Mouse (Mus musculus) spleen, embryonic (tissue): ENCODE results near the gene 4931428F04Rik.

Experiments used
- CTCF ChIA-PET: fragments of 350-600 bp; sonication (Branson Sonifier 250); formaldehyde crosslinking; loops from one replicate; lab custom pipeline; 2022; lab: Charles Lee

The 4931428F04Rik gene

DNA sequence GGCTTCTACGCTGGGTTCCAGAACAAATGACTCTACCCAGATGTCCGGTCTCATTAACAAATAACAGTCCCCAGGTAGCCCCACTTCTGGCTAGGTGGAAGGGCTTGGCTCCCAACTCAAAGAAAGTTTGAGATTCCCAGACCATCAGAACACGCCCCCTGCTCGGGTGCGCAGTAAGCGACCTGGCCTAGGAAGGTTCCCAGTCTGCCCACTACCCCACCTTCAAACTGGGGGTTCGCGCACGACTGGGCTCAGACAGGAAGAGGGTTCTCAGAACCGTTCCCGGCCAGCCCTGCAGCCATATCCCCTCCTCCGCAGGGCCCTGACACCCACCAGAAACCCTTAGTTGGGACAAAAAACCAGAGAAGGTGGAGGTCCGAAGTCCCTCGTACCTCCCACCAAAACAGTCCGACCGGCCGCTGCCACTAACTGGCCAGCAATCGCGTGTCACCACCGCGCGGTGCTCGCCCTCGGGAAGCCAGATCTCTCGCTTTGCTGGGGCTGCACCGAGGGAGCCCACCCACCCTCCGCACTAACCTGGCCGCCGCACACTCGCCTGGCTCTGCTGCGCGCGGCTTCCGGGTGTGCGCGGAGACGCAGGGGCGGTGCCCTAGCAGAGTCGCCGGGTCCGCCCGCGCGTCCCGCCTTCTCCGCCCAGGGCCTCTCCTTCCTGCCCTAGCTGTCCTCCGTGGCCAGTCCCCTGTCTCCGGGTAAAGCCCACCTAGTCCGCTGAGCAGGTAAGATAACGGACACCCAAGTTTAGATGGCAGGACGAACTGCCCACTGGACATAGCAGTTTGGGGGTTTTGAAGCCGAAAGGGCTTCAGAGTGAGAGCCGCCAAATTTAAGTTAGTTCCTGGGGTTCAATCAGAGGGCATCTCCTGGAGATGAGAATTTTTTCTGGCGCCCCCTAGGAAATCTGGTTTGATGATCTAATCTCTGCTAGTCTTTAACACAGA lies 25.4 kb downstream of the 4931428F04Rik start, which contains the start of the genes Tradd and Fbxl8:
TSS of gene Tradd (minus strand) at position 586 of the 959 bp plus-strand sequence.
TSS of gene Fbxl8 (plus strand) at position 625 of the 959 bp plus-strand sequence.
- CTCF ChIA-PET = no interaction called here

DNA sequence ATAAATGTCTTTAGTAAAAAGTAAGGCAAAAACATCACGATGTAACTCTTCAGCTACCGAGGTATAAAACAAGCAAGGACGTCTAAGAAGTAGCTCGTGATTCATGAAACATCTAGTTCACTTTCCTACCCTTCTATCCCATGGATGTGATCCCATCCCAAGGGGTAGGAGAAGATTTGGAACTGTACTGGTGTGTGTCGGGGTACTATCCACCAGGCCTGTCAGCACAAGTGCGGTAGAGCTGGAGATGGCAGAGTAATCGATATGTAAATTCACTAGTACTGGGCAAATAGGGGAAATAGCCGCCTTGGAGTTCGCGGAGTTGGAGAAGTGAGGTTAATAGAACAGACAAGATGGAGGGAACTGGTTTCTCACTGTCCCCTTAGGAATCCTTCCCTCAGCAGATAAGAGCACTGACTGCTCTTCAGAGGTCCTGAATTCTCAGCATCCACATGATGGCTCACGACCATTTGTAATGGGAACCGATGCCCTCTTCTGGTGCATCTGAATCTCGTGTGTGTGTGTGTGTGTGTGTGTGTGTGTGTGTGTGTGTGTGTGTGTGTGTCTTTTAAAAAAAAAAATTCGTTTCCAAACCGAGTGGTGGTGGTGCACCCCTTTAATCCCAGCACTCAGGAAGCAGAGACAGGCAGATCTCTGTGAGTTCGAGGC lies 26.3 kb downstream of the 4931428F04Rik start:
- CTCF ChIA-PET = interaction anchor here (0.7 kb wide), 1 partner anchor 9 kb away, joined by 3 read pairs; no protein-coding TSS in a partner anchor

DNA sequence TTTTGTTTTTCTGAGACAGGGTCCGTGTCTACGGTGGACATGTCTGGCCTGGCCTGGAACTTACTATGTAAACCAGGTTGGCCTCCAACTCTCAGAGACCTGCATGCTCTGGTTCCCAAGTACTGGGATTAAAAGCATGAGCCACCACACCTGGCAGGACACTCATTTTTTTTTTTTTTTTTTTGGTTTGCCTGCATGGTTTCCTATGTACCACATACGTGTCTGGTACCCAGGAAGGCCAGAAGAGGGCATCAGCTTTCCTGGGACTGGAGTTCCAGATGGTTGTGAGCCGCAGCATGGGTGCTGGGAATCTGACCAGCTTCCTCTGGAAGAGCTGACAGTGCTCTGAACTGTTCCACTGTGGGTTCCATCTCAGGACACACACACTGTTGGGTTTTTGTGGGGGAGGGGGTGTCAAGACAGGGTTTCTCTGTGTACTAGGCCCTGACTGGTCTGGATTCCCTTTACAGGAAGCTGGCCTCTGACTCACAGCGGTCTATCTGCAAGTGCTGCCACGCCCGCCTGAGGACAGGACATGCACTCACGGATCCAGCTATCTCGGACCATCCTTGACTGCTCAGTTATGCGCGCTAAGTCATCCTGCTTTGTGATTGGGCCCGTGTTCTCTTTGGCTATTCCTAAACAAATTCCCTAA lies 28.2 kb downstream of the 4931428F04Rik start:
- CTCF ChIA-PET = interaction anchor here (0.6 kb wide), 3 partner anchors 28 to 1131 kb away, joined by 3 read pairs; no protein-coding TSS in a partner anchor

DNA sequence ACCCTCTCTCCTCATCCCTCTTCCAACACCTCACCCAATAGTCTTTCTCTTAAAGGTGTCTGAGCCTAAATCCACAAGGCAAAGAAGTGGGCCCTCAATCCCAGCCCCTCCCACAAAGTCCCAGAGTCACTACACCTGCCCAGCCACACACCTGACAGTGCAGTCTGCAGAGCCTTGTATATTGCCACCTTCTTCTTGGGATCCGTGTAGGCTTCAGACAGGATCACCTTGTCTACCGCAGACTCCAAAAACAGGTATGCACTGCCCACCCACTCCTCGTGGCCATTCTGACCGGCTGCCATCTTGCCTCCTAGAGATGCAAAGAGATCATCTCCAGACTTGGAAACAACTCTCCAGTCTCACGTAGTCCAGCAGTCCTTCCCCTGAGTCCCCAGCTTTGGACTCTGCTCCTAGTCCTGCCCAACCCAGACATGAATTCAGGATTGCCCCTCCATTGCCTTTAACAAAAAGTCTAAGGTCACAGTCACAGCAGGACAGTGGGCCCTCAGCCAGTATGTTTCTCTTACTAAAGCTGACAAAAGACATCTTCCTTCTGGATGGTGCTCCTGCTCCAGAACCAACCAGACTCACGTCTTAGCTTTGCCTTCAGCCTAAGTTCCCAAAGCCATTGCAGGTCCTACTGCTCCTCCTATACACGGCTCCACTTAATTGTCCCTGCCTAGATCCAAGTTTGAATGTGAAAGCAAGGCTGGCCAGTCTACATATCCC lies 29.1 kb downstream of the 4931428F04Rik start:
- CTCF ChIA-PET = interaction anchor here (0.6 to 1.2 kb wide), 3 partner anchors 19 to 1132 kb away, joined by 3 read pairs; no protein-coding TSS in a partner anchor

DNA sequence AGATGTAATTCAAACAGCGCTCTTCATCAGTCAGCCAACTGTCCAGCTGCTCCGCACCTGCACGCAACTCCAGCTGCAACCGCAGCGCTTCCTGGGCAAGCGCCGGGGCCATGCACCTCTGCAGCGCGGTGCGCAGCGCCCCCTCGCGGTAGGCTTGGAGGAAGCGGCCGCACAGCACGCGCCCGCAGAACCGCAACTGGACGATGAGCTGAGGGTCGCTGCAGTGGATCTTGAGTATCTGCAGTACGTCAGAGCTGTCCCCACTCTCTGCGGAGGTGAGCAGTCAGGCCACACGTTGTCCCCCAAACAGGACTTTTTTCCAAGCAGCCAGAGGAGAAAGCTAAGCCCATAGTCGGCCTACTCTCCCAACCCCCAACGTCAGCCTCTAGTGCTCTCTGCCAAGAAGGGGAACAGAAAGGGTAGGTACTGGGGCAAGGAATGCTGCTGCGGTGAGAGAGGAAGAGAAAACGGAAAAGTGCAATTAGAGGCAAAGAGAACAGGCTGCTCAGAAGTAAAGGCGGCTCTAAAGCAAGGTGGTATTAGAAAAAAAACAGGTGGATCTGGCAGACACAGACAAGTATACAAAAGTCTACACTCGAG lies 29.8 kb downstream of the 4931428F04Rik start:
- CTCF ChIA-PET = interaction anchor here (0.6 to 1.2 kb wide), 4 partner anchors 19 to 117 kb away, joined by 3 to 4 read pairs (median 3); no protein-coding TSS in a partner anchor

DNA sequence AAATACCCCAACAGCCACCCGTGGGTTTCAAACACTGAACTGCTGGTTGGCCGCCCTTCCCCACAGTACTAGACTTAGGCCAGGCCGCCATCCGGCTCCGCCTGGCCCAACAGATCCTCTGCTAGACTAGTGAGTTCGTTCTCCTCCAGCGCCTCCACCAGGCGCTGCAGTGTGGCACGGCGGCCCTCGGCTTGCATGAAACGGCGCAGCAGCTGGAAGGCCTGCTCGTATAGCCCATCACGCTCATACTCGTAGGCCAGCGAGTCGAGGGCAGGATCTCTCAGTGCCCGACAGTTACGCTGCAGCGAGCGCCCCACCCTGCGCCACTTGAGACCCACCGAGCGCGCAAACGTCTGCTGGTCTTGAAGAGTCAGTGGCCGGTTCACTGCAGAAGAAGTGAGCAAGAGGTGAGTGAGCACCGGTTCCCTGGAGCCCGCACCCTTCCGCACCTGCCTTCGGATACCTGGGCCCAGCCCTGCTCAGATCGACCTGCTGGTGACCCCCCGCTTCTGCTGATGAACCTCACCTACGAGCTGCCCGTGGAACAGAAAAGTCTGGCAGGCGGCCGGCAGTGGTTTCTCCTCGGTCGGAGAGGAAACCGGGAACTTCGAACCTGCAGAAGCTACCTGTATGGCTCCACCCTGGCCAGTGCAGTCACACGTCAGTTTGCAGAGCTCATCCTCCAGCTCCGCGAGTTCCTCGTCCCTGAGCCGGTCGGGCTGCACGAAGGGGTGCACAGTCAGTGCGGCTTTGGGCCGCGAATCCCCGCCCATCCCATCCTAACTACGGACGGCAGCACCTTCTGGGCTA lies 30.5 kb downstream of the 4931428F04Rik start:
- CTCF ChIA-PET = interaction anchor here (0.6 to 2.0 kb wide), 4 partner anchors 20 to 116 kb away, joined by 3 to 7 read pairs (median 4); no protein-coding TSS in a partner anchor

DNA sequence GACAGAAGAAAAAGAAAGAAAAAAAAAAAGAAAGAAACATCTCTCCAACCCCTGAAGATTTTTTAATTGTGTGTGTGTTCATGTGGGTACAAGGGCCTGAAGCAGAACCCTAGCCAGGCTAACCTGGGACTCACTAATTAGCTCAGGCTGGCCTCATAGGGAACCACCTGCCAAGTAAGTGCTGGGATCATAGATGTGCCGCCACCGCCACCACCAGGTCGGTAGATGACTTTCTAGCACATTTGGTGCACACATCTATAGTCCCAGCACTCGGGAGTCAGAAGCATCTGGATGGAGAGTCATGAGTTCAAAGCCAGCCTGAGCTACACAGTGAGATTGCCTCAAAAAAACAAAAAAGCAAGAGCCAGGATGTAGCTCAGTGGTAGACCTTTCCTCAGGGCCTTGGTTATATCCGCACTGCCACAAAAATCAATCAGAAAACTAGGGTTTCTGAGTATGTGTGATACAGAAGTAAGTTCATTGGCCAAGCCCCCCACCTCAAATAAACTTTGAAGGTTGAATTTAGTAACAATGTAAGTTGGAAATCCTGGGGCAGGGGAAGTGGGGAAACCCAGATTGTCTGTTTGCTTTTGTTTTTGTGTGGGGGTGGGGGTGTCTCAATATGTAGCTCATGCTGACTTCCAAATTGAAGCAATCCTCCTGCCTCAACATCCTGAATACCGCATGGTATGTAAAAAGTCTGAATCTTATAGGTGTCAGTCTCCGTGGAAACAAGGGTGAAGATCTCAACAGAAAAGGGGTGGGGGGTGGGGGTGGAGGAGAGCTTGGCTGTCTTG lies 32.1 kb downstream of the 4931428F04Rik start:
- CTCF ChIA-PET = interaction anchor here (2.0 kb wide), 1 partner anchor 21 kb away, joined by 7 read pairs; no protein-coding TSS in a partner anchor

DNA sequence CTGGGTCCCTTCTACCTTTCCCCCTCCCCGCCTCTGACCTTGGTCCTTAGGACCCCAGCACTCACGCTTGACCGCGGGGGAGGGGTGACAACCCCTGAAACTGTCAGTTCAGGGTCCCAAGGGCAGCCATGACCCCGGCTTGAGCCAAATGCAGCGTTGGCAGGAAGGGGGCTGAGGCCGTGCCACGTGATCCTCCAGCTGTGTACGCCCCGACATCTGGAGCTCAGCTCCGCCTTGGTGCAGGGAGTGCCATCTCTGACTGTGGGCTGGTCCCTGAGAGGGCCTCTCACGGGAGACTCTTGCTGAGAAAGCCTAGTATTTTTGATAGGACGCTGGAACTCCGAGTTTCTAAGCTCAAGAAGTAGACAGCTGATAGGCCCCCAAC lies 34.7 kb downstream of the 4931428F04Rik start, which contains the start of gene B3gnt9:
TSS of gene B3gnt9 (minus strand) at position 188 of the 385 bp plus-strand sequence.
- CTCF ChIA-PET = interaction anchor here (1.1 to 1.9 kb wide), 2 partner anchors 13 to 28 kb away, joined by 3 to 5 read pairs; no protein-coding TSS in a partner anchor

DNA sequence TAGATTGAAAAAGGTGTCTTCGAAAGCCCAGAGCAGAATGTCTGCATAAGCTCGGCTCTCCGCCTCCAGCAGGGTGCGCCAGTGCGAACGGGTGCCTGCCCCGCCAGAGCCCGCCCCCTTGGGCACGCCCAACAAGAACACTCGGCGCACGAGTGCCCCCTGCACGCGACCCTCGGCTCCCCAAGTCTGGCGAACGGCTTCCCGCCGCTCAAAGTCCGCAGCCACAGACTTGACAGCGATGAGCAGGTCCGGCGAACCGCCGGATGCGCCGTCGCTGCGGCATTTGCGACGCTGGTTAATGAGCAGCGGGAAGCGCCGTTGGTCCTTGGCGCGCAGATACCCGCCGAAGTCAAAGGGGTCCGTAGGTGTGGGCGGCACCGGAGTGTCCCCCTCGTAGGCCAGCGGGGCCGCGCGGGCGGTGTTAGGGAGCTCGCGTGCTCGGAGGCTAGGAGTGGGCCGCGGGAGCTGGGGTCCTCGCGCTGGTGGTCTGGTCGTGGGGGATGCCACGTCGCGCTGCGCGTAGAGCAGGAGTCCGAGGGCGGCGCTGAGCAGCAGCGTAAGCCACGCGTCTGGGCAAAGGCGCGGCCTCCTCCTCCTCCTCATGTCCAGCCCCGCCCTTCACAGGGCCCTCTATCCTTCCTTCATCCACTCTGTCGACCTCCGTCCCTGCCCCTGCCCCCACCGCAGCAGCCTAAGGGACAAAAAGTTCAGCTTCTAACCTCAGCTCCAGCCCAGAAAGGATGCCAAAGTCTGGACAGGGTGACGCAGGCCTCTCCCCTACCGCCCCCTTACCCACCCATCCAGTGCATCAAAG lies 35.3 kb downstream of the 4931428F04Rik start:
- CTCF ChIA-PET = interaction anchor here (0.6 to 1.9 kb wide), 4 partner anchors 9 to 28 kb away, joined by 3 to 5 read pairs (median 4); no protein-coding TSS in a partner anchor

DNA sequence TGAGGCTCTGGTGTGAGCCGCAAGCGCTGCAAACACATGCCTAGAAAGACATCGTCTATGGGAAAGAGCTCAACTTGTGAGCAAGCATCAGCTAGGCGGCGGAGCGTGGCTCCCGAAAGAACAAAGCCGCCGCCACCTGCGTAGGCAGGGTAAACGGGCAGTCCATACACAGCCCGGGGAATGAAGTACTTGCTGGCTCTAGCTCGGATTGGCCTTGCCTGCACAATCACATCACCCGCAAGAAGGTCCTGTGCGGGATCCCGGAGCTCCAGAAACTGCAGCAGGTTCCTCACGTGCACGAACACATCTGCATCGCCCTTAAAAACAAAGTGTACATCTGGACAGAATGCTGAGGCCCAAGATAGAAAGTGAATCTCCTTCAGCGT lies 35.9 kb downstream of the 4931428F04Rik start:
- CTCF ChIA-PET = interaction anchor here (0.6 to 1.1 kb wide), 2 partner anchors 9 to 26 kb away, joined by 3 to 4 read pairs; no protein-coding TSS in a partner anchor

DNA sequence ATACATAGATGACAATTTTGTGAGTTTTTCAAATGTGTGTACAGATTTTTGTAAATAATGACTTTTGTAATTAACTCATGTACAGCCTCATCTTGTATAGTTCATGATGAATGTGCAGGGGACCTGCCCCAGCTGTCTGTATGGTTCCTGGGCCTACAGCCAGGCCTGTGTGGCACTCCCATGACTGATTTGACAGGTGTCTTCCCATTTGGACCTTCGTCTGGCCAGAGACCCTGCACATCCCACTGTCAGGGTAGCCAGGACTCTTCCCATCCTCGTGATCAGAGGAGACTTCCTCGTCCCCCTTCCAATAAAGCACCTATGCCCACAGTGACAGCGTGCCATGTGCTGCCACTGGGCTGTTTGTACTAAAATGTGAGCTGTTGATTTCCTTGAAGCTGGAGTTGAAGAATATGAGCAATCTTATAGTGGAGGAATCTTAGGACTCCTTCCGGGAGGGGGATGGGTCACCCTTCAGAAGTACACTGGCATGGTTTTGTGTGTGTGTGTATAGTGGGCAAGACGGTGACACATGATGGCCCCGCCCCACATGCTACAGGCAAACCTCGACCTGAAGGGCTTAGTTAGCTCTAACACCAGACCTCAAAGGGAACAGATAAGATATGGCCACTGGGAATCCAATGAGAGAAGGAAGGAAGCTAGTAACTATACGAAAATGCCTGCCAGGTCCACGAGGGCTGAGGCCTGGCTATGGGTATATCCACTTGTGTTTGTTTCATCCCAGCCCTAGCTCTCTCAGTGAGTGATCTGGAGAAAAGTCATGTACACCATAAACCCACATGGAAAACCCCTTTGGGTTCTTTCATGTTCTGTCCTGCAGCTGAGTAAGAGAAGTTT lies 36.8 kb downstream of the 4931428F04Rik start:
- CTCF ChIA-PET = interaction anchor here (1.1 kb wide), 1 partner anchor 27 kb away, joined by 4 read pairs; no protein-coding TSS in a partner anchor

DNA sequence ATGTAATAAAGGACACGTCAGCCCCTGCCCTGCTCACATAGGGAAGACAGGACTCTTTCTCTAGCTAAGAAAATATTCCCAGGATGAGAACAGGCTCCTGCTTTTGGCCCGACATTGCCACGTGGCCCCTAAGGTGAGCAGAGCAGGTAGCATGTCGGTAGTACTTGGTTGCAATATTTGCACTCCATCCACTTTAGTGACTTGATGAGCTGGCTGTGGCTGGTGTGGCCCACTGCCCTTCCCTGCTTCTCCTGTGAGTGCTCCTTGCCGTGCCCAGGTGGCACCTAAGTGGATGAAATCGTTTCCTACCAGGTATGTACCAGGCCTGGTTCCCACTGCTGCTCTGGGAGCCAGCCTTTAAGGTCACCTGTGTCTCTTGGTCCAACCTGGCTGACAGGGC lies 37.7 kb downstream of the 4931428F04Rik start:
- CTCF ChIA-PET = no interaction called here

DNA sequence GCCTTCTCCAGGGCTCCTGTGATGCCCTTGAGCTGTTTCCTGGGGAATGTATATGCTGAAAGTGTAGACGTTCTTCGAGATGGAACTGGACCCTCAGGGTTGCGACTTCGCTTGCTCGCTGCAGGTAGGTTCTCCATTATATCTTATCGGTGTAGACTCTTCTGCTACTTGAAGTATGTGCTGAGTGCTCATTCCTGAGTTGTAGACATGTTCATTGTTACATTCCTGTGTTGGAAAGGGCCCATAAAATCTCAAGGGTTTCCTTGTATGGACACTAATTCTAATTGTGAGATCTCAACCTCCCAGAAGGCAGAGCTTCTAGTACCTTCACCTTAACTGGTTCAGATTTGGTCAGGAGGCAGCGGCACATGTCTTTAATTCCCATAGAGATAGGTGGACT lies 48.6 kb downstream of the 4931428F04Rik start:
- CTCF ChIA-PET = interaction anchor here (1.1 kb wide), 1 partner anchor 19 kb away, joined by 3 read pairs; no protein-coding TSS in a partner anchor

DNA sequence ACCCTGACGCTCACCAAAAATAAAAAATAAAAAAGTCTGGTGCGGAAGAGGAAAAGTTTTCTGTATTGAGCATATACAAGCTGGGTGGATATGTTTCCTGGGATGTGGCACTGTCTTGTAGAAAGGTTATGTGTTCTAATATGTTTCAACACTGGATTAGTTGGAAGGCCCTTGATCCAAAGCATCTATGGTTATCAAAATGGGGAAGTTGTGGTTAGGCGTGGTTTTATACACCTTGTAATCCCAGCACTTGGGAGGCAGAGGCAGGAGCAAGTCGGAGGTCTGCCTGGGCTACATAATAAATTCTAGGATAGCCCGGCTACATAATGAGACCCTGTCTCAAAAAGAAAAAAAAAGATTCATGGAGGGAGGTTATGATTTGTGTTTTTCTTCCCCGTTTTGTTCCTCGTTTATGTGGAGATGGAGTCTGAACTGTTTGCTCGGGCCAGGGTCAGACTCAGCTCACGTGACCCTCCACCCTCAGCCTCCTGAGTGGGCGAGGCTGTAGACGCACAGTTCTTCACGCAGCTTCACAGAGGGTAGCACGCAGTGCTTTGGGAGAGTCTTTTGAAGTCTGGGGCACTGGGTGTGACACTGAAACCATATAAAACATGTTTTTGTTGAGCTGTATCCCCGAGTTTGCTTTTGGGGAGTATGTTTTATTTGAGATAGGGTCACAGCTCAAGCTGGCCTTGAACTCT lies 52.1 kb downstream of the 4931428F04Rik start:
- CTCF ChIA-PET = interaction anchor here (0.6 to 0.7 kb wide), 2 partner anchors 13 to 29 kb away, joined by 4 read pairs; no protein-coding TSS in a partner anchor

DNA sequence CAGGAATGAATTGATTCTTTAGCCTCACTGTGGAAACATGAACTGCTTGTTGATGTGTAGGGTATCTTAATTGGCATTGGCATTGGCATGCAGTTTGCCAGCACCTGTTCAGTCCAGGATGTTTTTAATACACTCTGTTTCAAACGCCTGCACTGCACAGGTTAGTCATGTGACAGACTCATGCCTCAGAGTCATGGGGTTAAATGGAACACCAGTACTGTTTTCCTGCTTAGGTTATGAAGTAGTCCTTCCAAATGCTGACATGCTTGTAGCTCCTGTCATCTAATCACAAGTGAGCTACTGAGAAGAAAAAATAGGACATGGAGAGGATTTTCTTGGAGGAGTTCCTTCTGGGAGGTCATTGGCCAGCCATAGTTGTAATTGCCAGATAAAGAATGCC lies 54.5 kb downstream of the 4931428F04Rik start:
- CTCF ChIA-PET = no interaction called here
